Mouse (Mus musculus) liver, postnatal 0 days (tissue): ENCODE results near the gene Cacna1a.

Experiments
- CTCF ChIP-seq: sonication (generic); IDR thresholded peaks from 2 replicates; pipeline ENCODE4 v1.5.1; 2016; ENCODE audit warnings: antibody characterized with exemption, low read depth
- EP300 ChIP-seq: IDR thresholded peaks from 2 replicates; pipeline ENCODE4 v1.6.1; 2016; ENCODE audit warnings: antibody characterized with exemption, low read depth, mild to moderate bottlenecking

GRCm38 (mm10) chr8:84653092-84653631, 264.9 kb downstream of the Cacna1a start:
- no peak for TF ChIP-seq CTCF
- no peak for TF ChIP-seq EP300
